Mouse (Mus musculus) layer of hippocampus, adult 9-10 months (tissue): ENCODE data around the gene Fap.

ENCODE experiments used
- DNase-seq: peaks from one replicate; pipeline ENCODE4 v3.0.0; 2022; ENCODE audit warnings: low spot score

Gene Fap

DNA sequence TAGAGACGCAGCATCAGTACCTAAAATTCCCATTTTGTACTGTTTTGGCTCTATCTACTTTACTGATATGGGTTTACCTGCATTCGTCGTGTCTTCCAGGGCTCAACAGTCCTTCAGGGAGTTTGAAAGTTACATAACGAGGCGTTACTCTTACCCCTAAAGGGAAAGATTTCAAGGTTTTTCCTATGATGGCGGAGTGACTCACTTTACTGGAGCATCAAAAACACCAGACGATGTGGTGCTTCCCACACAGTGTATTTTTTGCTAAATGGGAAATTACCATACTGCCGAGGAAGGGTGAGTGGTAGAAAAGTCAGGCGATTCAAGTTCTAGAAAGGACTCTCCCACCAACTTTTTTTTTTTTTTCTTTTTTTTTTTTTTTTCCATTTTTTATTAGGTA lies 47.5 kb downstream of the Fap start:
- no peak for DNase-seq

DNA sequence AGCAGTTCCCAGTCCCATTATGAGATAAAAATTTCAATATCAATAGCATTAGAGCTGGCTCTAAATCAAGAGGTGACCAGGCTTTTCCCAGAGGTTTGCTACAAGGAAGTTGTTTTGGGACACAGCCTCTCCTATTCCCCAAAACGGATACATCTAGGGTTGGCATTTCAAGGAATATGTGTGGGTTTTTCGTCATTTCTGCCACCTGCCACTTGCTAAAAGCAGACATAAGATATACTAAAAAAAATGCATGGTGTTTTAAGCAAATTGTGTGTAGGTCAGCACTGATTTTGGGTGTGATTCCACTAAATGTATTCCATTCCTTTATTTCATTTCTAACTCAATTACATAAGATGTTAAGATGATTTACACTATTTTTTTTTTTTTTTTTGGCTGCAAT lies 56.1 kb downstream of the Fap start:
- no peak for DNase-seq

DNA sequence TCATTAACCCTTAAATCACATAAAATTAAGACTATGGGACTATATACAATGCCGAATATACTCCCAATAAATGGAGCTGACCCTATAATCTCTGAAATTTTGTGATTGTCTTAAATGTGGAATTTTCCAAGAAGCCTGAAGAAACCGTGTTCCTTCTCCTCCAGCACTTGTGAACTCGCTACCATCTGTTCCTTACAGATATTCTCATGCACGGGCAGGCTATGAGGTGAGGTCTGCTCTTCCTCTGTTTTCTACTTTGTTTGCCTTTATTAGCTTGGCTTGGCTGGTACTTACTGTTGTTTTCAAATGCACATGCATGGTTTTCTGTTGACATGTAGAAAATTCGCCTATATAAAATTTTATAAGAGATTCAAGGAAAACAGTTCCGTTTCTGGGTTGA lies 59.4 kb downstream of the Fap start:
- no peak for DNase-seq

DNA sequence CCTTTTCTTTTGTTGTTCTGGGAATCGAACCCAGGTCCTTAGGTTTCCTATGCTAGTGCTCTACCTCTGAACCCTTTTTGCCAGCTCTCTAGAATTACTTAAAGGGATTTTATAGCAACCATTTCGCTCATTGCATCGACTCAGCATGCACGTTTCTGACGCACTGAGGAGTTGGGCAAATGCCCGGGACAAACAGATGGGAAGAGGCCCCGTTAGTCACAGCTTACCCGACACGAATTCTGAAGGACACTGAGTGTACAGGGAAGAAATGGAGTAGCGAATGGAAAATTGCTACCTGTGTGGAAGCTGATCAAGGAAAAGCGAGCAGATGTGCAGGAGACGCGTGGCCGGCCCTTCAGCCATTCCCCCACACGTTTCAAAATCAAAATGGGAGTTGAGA lies 60.4 kb downstream of the Fap start:
- DNase-seq = peak; percentile 47

DNA sequence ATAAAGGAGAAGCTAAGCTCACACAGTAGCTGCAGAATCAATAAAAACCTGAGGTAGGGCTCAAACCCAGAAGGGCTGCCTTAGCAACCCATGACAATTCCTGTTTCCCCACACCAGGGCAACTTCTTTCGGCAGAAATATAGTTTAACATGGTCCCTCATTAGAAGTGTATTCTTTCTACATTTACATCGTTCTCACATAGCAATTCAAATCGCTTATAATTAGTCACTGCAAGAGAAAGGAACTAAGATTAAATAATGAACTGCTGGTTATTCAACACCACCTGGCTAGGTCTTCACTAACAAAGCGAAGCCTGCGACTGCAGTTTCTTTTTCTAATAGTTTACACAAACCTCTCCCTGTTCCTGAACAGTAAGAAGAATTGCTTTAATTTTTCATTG lies 66.7 kb downstream of the Fap start:
- DNase-seq = no peak

DNA sequence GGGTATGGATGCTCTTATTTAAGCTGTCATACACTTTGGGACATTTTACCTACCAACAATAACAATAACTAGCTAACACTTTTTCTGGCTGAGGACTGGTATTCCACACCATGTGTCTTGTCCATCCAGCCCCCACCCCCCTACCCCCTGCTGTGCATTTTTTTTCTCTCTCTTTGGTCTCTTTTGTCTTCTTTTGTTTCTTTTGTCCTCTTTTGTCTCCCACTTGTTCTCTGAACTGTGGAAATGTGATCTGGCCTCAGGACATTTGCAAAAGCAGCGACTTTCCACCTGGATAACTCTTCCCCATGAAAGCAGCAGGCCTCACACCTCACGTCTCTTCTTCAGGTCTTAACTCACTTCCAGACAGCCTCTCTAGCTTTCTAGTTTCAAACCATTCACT lies 67.4 kb downstream of the Fap start:
- DNase-seq = no peak

DNA sequence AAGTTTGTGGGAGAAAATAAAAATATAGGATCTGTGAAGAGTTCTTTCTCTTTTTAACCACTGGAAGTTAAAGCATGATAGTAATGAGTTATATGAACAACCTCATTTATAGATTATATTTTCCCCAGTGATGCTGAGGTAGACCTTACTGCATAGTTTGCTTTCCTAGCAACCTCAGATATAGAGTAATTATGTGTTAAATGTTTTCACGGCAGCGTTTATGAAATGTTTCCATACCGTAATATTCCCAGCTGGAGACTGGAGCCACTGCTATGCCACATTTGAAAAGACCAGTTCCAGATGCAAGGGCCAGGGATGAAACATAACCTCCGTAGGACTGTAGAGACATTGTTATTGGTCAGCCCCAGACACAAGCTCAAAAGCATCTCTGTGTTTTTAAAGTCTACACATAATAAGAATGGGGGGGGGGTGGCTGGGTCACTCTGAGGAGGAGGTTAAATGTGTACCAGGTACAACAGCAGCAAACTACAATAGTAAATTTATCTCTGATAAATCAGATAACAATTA lies 69.5 kb downstream of the Fap start:
- no peak for DNase-seq

DNA sequence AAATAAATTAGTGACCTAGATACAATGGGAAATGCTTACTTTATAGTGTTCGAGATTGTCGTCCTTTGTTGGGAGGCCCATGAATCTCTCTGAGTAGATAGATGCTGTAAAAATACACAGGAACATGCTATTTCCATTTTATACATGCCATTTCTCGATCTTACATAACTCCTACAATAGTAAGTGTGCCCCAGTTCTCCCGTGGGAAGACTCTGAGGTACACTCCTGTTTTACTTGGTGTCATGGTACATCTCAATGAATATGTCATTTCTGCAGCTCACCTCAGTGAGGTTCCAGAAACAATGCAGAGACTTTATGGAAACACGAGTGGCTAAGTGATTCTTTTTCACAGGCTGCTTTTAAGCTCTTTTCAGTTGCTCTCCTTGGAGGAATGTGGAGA lies 70.5 kb downstream of the Fap start:
- DNase-seq = no peak

DNA sequence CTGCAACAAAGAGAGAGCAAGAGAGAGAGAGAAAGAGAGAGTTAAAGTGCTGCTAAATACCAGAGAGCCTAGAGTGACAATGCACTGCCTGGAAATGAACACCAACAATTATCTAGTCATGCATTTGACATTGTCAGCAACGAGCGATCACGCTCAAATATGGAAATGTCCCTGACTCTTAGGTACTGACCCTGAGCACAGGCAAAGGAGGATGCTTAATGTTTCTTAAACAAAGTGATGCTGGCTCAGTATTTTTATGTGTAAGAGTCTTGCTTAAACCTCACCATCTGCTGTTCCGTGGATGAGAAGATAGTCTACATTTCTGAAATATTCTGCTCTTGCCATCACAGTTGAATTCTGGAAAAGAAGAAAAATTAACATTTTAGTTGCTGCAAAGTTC lies 71.4 kb downstream of the Fap start:
- no peak for DNase-seq

DNA sequence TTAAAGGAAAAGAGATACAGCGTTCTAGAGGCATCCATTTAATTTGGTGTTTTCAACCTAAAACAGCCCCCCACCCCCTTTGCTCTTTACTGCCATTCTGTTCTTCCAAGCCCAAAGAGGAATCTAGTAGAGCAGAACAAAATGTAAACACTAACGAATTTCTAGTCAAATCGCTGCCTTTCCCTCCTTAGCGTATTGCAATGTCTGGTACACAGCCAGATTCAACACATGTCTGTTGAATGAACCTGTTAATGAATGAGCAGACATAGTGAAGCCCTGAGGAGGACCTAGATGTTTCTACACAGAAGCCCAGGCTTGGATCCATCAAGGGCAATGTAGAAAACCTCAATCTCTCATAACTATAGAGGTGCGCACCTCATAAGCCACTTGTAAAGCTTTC lies 75.1 kb downstream of the Fap start:
- DNase-seq = no peak

DNA sequence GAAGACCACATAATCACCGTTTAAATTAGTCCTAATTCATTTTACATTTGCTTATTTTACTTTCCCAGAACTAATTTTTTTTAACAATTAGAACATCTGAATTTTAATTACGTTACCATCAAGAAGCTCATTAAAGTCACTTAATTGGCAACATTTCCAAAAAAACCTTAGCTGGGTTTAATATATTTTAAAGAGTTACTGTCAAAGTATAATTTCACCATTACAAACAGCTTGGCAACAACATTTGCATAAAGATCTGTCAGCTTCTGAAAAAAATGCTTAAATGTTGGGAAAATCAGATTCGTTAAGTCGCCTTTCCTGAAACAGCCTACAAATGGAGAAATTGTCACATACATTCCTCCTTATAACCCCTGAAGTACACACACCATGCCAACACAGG lies 75.8 kb downstream of the Fap start:
- DNase-seq = no peak

DNA sequence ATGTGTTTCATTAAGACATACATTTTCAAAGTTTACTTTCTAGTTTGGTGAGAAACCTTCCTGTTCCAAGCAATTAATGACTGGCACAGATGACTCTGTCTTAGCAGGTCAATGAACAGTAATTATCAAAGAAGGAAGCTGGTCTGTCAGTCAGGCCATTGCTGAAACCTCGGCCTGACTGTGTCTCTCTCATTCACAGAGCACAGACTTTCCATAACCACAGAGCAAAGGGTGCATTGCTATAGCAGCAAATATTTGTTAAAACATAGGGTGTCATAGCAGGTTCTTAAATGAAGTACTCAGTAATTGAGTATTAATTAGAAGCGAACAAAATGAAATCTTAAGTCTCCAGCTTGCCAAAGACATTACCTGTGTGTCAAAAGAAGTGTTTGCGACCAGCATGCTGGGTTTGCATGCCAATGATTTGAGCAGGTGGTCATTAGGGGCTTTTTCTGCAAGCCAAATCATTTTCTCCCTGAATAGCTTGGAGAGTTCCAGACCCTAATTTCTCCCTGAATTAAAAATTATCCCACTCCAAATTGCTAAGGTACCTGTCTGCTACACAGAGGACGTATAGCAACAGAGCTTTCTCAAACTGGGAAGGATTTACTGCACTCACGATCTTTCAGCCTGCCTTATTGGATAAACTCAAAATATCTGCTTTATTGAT lies 76.4 kb downstream of the Fap start:
- no peak for DNase-seq

DNA sequence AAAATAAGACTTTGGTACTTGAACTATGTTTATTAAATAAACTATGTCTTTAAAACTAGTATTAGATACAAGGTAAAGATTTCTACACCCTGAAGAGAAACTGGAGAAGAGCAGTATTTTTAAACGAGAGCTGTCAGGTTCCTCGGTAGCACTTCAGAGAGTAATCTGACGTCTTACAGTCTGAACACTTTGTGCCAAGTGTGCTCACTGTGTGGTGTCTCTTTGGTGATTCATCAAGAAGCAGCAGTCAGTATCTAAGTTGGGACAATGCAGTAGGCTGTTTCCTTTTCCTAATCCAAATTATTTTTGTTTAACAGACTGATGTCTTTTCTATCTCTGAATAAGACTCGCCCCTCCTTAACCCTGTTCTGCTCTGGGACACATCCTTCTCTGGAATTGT lies 78.5 kb downstream of the Fap start:
- no peak for DNase-seq

DNA sequence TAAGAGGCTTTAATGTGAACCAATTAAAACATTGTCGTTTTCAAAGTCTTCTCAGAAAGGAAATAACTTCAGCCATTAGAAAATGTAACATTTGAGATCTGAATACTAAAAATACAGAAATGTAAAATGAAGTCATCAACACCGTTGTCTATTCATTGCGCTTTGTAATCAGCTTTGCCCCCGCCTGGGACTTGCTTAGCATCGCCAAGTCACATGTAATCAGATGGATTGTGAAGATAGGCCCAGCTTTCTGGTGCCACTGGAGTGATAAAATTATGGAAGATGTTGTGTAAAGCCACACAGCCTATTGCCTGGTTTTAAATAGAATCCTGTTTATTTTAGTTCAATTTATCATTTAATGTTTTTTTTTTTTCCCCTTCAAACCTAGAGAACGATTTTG lies 84.0 kb downstream of the Fap start:
- no peak for DNase-seq

DNA sequence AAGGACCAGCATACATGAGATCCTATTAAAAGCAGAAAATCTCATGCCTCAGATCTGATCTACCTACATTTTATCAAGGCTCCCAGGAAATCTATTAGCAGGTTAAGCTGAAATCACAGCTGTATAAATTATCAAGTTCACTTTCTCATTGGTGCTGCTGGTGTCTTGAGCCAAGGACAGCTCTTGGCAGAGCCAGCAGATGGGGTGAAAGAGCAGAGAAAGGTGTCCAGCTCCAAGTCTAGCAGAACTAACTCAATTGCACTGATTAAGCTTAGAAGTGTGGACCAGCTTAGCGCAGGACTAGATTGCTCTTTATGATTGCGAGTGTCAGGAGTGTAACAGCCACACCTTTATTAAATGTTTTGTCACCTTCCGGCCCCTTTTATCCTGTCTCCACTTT lies 89.0 kb downstream of the Fap start:
- DNase-seq = no peak

DNA sequence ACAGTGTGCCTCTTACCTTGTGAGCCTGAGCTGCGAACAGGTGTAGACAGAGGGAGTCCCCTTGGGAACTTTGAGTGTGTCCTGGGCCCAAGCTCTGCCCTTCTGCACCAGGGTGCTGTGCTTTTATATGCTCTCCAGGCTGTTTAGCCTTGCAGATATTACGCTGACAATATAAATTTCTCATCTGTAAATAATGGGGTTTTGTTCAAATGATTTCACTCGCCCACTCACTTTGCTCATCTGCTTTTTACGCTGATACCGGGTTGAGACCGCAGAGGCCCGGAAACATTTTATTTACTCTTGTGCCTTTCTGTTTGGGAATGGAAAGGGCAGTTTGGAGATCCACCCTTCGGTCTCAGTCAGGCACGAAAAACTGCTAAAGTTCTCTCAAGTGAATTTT lies 90.3 kb downstream of the Fap start, which contains the start of gene Gcg:
Gcg (minus strand) TSS at position 101 of the 400 bp plus-strand sequence.
- no peak for DNase-seq

DNA sequence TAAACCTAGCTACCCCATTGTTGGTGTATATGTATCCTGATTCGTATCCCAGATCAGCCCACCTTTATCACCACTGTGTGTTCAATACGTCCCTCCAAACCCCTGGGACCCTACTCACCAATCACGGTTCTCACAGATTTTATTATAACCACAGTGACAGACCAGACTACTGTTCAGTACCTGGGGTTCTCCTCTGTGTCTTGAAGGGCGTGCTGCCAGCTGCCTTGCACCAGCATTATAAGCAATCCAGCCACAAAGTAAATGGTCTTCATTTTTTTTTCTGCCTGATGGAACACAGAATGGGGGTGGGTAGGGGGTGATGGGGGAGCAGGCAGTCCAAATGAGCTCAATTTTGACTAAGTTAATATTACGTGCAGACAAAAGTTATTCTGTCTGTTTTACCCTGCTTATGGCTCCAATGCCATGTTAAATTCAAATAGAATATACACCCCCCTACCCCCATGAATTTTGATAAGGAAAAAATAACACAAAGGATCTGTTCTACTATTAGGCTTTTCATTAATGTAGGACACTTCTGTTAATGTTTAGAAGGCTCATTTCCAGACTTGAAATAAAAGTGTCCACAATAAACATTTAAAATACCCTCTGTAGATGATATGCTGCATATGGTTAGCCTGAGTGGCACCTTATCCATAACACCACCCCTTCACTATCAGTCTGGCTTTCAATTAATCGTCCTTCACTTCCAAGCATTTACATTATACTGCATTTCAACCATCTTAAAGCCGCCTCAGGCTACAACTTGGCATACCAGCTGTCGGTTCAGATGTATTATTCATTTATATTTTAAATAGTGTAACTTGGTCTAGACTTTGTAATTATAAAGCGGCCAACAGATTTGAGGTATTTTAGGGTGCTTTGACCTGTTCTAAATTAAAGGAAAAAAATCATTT lies 93.3 kb downstream of the Fap start:
- no peak for DNase-seq

DNA sequence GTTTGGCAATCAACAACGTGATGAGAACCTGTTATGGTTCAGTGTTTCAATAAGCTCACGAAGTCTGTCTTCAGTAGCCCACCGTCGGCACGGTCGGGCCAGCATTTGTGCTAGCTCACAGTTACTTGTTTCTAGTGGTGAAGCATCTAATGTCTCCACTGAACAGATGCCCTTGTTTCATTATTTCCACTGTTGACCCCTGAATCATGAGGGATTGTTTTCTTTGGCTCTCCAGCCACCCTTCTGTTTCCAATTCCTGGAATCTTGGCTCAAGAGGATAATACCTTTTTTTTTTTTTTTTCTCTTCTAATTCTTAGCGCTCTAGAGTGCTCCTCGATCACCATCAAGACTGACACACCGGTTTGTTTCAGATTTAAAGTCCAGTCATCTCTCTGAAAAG lies 104.3 kb downstream of the Fap start:
- DNase-seq = no peak

DNA sequence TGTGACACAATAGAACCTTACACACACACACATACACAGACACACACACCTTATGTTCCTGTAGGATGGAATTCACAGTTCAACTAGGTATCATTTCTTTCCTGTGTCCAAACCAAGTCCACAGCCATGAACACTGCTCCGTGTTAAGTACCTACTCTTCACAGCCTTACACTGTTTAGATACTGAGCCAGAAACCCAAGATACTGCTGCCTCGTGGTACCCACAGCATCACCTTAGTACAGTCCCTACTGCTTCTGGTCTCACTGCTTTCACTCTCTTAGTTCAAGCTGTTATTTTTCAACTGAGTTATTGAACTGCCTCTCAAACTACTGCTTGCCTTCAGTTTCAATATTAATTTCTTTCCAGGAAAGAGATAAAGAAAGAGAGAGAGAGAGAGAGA lies 110.6 kb downstream of the Fap start:
- DNase-seq = no peak

DNA sequence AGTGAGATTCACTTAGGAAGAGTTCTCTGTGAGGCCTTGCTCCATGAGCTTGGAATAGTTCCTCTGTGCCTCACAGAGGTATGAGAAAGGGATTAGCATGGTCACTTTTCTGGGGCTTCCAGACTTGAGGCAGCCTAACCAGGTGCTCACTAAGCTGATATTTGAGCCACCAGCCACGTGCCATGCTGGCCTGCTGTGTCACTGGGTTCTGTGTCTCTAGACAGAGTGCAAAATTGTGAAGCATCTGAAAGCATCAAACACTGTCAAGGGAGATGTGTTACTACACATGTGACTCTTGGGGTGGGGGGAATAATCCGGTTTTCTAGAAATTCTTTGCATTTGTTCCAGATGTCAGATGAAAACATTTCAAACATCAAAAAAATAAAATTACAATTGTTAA lies 111.7 kb downstream of the Fap start:
- DNase-seq = no peak

DNA sequence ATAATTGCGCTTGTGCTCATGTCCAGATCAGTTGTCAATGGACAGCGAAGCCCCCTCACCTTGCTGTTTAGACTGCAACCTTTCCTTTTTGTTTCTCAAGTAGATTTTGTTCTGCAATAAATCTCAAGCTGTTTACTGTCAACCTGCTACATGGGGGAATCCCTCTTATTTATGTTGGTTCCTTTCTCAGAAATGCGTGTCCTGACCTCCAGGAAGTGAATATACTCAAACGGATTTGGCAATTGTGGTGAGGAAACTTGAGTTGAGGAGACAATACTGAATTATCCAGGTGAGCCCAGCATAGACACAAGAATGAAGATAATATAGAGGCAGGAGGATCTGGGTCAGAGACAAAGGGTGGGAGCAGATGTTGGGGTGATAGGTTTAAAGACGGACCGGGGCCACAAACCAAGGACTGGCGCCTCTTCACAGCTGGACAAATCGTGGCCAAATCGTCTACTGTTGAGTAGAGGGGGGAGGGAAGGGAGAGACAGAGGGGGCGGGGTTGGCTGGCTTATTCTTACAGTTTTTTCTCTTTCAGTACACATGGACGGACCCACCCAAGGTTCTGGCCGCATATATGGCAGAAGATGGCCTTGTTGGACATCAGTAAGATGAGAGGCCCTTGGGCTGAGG lies 112.9 kb downstream of the Fap start:
- DNase-seq = no peak

DNA sequence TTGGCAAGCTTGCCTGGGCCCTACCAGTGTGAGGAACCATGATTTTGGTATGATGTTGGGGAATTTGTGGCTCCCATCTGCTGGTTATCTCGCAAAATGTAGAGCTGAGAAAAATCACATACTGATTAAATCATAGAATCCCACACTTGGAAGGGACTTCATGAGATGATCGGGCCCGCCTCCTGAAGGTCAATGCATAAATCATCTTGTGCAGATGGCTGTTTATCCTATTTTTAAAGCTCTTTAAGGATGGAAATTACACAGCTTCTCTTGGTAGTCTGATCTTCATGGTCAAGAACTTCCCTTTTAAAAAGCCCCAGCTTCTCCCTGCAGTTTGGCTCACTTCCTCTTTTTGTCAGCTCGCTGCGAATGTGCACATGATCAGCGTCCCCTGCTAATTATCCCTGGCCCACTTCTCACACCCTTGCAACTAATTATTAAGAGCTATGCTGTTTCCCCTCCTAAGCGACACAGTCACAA lies 113.6 kb downstream of the Fap start:
- no peak for DNase-seq
